Mouse (Mus musculus): ENCODE results near the gene 2700097O09Rik. TPM values are rescaled to one million over a fixed set of nuclear protein-coding genes. Genes with fewer than 3 reads are reported as not detected.
"Not testable (repeated sequence)": the region's sequence is repeated elsewhere in the genome, so short reads cannot be mapped to it uniquely, and the experiment has no call there.

The 2700097O09Rik gene
- polyA plus RNA-seq, 1 experiment from 2014 or later = 9.8 TPM

GRCm38 (mm10) chr12:55078706-55079105 lies 1.2 kb downstream of the 2700097O09Rik start:
- not testable (repeated sequence) for H3K27me3 ChIP-seq (ENCODE audit: control insufficient read depth, insufficient read depth, low read length); ATAC-seq (ENCODE audit: low FRiP score, low TSS enrichment); H3K9ac ChIP-seq (ENCODE audit: low read length); H3K9me3 ChIP-seq (ENCODE audit: control insufficient read depth, low read length); DNase-seq (ENCODE audit: low spot score); H3K4me3 ChIP-seq (ENCODE audit: low read depth, low read length); H3K4me1 ChIP-seq (replicated peaks; ENCODE audit: control insufficient read depth, insufficient read depth); H3K27ac ChIP-seq (replicated peaks); H3K36me3 ChIP-seq (ENCODE audit: control insufficient read depth, insufficient read depth, low read length); H3K4me2 ChIP-seq (replicated peaks; ENCODE audit: low read depth)
- TF ChIP-seq CTCF (IDR thresholded peaks at IDR 0.05; ENCODE audit: low read depth) = peak; percentile 58
- WGBS = 41% methylated on average over 2 of the region's 2 CpGs

- H3K36me3 ChIP-seq (ENCODE audit: control insufficient read depth, insufficient read depth, low read length) = no peaks in the 10 kb centered on the region
- no peak overlapping the region for H3K27ac ChIP-seq (replicated peaks)
- 93% methylated on average over 2 of the region's 2 CpGs for WGBS
- TF ChIP-seq CTCF (IDR thresholded peaks at IDR 0.05; ENCODE audit: low read depth) (no peak), EP300 (optimal IDR thresholded peaks at IDR 0.05) (no peak)
- no peak overlapping the region for H3K9ac ChIP-seq (ENCODE audit: low read length)
- H3K4me2 ChIP-seq (replicated peaks; ENCODE audit: low read depth) = no peak overlapping the region
- no peak for DNase-seq (ENCODE audit: low spot score)
- no peaks in the 10 kb centered on the region for H3K4me1 ChIP-seq (replicated peaks; ENCODE audit: control insufficient read depth, insufficient read depth)
- no peak overlapping the region for H3K4me3 ChIP-seq (ENCODE audit: low read depth, low read length)
- no peaks in the 10 kb centered on the region for H3K27me3 ChIP-seq (ENCODE audit: control insufficient read depth, insufficient read depth, low read length)
- H3K9me3 ChIP-seq (ENCODE audit: control insufficient read depth, low read length) = no peaks in the 10 kb centered on the region
- no peak for ATAC-seq (ENCODE audit: low FRiP score, low TSS enrichment)
These were observed 4.6 kb downstream of the 2700097O09Rik start for GRCm38 (mm10) chr12:55075296-55075695.

- TF ChIP-seq CTCF (IDR thresholded peaks at IDR 0.05; ENCODE audit: low read depth) = no peak
- no peak for TF ChIP-seq EP300 (optimal IDR thresholded peaks at IDR 0.05)
- Histone ChIP-seq H3K9me3 (ENCODE audit: control insufficient read depth, low read length) (no peaks in the 10 kb centered on the region), H3K4me3 (ENCODE audit: low read depth, low read length) (no peak overlapping the region), H3K4me1 (replicated peaks; ENCODE audit: control insufficient read depth, insufficient read depth) (no peaks in the 10 kb centered on the region), H3K27ac (replicated peaks) (no peak overlapping the region), H3K4me2 (replicated peaks; ENCODE audit: low read depth) (no peak overlapping the region), H3K36me3 (ENCODE audit: control insufficient read depth, insufficient read depth, low read length) (no peaks in the 10 kb centered on the region), H3K9ac (ENCODE audit: low read length) (no peak overlapping the region), H3K27me3 (ENCODE audit: control insufficient read depth, insufficient read depth, low read length) (no peaks in the 10 kb centered on the region)
- WGBS = 88% methylated on average over 7 of the region's 7 CpGs
- DNase-seq (ENCODE audit: low spot score) = no peak
- ATAC-seq (ENCODE audit: low FRiP score, low TSS enrichment) = no peak
These were observed 6.2 kb downstream of the 2700097O09Rik start for GRCm38 (mm10) chr12:55073686-55074085.

- DNase-seq (ENCODE audit: low spot score) = no peak
- 63% methylated on average over 4 of the region's 4 CpGs for WGBS
- Histone ChIP-seq H3K9me3 (ENCODE audit: control insufficient read depth, low read length) (no peaks in the 10 kb centered on the region), H3K9ac (ENCODE audit: low read length) (no peak overlapping the region), H3K27ac (replicated peaks) (no peak overlapping the region), H3K36me3 (ENCODE audit: control insufficient read depth, insufficient read depth, low read length) (no peaks in the 10 kb centered on the region; the same call in 1 of the 2 replicates), H3K4me2 (replicated peaks; ENCODE audit: low read depth) (no peak overlapping the region), H3K4me1 (replicated peaks; ENCODE audit: control insufficient read depth, insufficient read depth) (no peaks in the 10 kb centered on the region), H3K27me3 (ENCODE audit: control insufficient read depth, insufficient read depth, low read length) (no peaks in the 10 kb centered on the region), H3K4me3 (ENCODE audit: low read depth, low read length) (no peak overlapping the region)
- no peak for ATAC-seq (ENCODE audit: low FRiP score, low TSS enrichment)
- TF ChIP-seq EP300 (optimal IDR thresholded peaks at IDR 0.05) = no peak
- TF ChIP-seq CTCF (IDR thresholded peaks at IDR 0.05; ENCODE audit: low read depth) = no peak
These were observed 7.4 kb downstream of the 2700097O09Rik start for GRCm38 (mm10) chr12:55072495-55072894.

- no peaks in the 10 kb centered on the region for H3K9me3 ChIP-seq (ENCODE audit: control insufficient read depth, low read length)
- H3K27me3 ChIP-seq (ENCODE audit: control insufficient read depth, insufficient read depth, low read length) = no peaks in the 10 kb centered on the region
- no peak for ATAC-seq (ENCODE audit: low FRiP score, low TSS enrichment)
- DNase-seq (ENCODE audit: low spot score) = no peak
- H3K4me3 ChIP-seq (ENCODE audit: low read depth, low read length) = no peak overlapping the region
- no peak overlapping the region for H3K27ac ChIP-seq (replicated peaks)
- H3K4me2 ChIP-seq (replicated peaks; ENCODE audit: low read depth) = no peak overlapping the region
- H3K36me3 ChIP-seq (ENCODE audit: control insufficient read depth, insufficient read depth, low read length) = no peaks in the 10 kb centered on the region
- no peaks in the 10 kb centered on the region for H3K4me1 ChIP-seq (replicated peaks; ENCODE audit: control insufficient read depth, insufficient read depth)
- WGBS = 88% methylated on average over 1 of the region's 1 CpGs
- TF ChIP-seq EP300 (optimal IDR thresholded peaks at IDR 0.05) (no peak), CTCF (IDR thresholded peaks at IDR 0.05; ENCODE audit: low read depth) (no peak)
- no peak overlapping the region for H3K9ac ChIP-seq (ENCODE audit: low read length)
These were observed 17.8 kb downstream of the 2700097O09Rik start for GRCm38 (mm10) chr12:55062141-55062540.

- H3K36me3 ChIP-seq (ENCODE audit: control insufficient read depth, insufficient read depth, low read length) = no peaks in the 10 kb centered on the region
- no peak for DNase-seq (ENCODE audit: low spot score)
- 78% methylated on average over 10 of the region's 10 CpGs for WGBS
- no peak overlapping the region for H3K9ac ChIP-seq (ENCODE audit: low read length)
- no peak overlapping the region for H3K27ac ChIP-seq (replicated peaks)
- TF ChIP-seq CTCF (IDR thresholded peaks at IDR 0.05; ENCODE audit: low read depth) (no peak), EP300 (optimal IDR thresholded peaks at IDR 0.05) (no peak)
- ATAC-seq (ENCODE audit: low FRiP score, low TSS enrichment) = no peak
- H3K4me1 ChIP-seq (replicated peaks; ENCODE audit: control insufficient read depth, insufficient read depth) = no peaks in the 10 kb centered on the region
- H3K4me3 ChIP-seq (ENCODE audit: low read depth, low read length) = no peak overlapping the region
- no peaks in the 10 kb centered on the region for H3K9me3 ChIP-seq (ENCODE audit: control insufficient read depth, low read length)
- no peaks in the 10 kb centered on the region for H3K27me3 ChIP-seq (ENCODE audit: control insufficient read depth, insufficient read depth, low read length)
- H3K4me2 ChIP-seq (replicated peaks; ENCODE audit: low read depth) = no peak overlapping the region
These were observed 18.9 kb downstream of the 2700097O09Rik start for GRCm38 (mm10) chr12:55061006-55061405.
